Mouse (Mus musculus): Measurements from ENCODE around the gene Lhfp. TPM values are rescaled to one million over a fixed set of nuclear protein-coding genes. Genes with fewer than 3 reads are reported as not detected.
A peak's percentile ranks its signal among the peaks of the same experiment; 100 is the strongest.

The Lhfp gene
- polyA plus RNA-seq, 1 experiment from 2014 or later: 20.6 TPM

DNA sequence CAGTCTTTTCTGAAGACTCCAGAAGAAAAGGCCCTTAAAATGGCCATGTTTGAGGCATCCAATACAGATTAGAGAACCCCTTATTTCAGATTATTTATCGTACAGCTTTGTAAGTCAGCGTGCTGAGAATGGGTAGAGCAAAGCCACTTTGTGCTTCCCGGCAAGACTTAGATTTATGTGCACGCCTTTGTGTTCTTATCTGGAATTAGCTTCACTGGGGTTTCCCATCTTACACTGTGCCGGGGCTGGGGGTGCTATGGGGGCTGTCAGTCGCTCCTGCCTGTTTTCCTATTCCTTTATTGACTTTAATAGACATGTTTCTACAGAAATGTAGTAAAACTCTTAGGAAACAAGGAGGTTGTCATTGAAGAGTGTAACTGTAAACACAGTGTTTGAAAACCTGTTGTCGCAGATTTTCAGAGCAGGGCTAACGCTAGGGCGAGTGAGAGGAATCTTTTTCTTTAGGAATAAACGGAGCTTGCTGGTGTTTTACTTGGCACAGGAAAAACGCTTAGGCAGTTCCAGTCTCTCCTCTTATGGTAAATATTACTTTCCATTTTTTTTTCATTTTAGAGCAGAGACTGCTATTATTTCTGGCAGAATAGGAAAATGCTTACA lies 3.5 kb downstream of the Lhfp start:
- no peak overlapping the region; the same call in 1 of the 2 replicates for H3K27ac ChIP-seq (replicated peaks)
- no peaks in the 10 kb centered on the region for H3K9me3 ChIP-seq
- peaks cover 36% of the 10 kb centered on the region for H3K4me1 ChIP-seq
- peaks cover 3% of the 10 kb centered on the region for H3K36me3 ChIP-seq (replicated peaks)
- no peak for DNase-seq (ENCODE audit: low spot score)
- peaks cover 32% of the 10 kb centered on the region for H3K27me3 ChIP-seq (replicated peaks; ENCODE audit: low read depth, poor library complexity, severe bottlenecking)
- H3K4me3 ChIP-seq: peak overlapping the region; percentile 29; the same call in 1 of the 2 replicates
- WGBS: 87% methylated on average over 11 of the region's 11 CpGs

- WGBS: 82% methylated on average over 4 of the region's 4 CpGs
- no peaks in the 10 kb centered on the region for H3K9me3 ChIP-seq
- peaks cover 23% of the 10 kb centered on the region for H3K27me3 ChIP-seq (replicated peaks; ENCODE audit: low read depth, poor library complexity, severe bottlenecking)
- no peak overlapping the region for H3K4me3 ChIP-seq
- H3K36me3 ChIP-seq (replicated peaks): peaks cover 3% of the 10 kb centered on the region
- H3K27ac ChIP-seq (replicated peaks): no peak overlapping the region
- H3K4me1 ChIP-seq: peaks cover 34% of the 10 kb centered on the region
- DNase-seq (ENCODE audit: low spot score): no peak
These were observed 4.4 kb downstream of the Lhfp start for GRCm38 (mm10) chr3:53045697-53046096.

DNA sequence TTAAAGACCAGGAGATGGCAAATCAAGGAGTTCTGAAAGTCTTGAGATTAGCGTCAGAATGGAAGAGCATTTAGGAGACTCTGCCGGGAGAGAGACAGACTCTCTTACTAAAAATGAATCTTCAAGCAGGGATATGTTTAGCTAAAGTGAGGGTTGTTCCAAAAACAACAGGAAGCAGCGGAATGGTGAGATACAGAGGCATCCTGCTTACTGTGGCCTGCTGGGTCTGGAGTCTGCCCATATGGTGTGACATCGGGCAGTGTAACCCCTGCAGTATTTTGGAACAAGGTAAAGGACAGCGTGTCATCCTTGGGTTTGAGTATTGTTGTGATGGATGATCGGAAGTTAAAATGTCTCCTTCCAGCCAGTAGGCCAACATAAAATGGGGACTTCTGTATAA lies 5.0 kb downstream of the Lhfp start:
- Histone ChIP-seq H3K4me3 (no peak overlapping the region), H3K27me3 (replicated peaks; ENCODE audit: low read depth, poor library complexity, severe bottlenecking) (peaks cover 17% of the 10 kb centered on the region), H3K4me1 (peaks cover 27% of the 10 kb centered on the region), H3K36me3 (replicated peaks) (peaks cover 3% of the 10 kb centered on the region), H3K9me3 (no peaks in the 10 kb centered on the region), H3K27ac (replicated peaks) (no peak overlapping the region)
- 82% methylated on average over 6 of the region's 6 CpGs for WGBS
- no peak for DNase-seq (ENCODE audit: low spot score)

DNA sequence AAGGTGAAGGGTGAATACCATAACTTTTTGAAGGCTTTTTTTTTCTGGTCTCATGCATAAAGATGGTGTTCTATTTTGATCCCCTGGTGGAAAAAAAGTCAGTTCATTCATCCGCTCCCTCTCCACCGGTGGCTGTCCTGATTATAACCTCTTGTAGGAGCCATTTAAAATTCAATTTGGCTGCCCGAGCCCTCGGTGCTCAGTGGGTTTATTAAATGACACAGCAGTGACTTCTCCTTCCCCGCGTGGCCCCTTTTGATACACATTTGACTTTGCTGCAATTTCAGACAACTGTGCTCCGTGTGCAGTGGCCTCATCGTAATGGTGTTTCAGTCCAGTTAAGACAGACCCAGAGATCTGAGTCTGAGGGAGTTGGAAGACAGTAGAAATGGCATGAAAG lies 11.1 kb downstream of the Lhfp start:
- 68% methylated on average over 8 of the region's 8 CpGs for WGBS
- Histone ChIP-seq H3K36me3 (replicated peaks) (no peaks in the 10 kb centered on the region), H3K27ac (replicated peaks) (no peak overlapping the region), H3K27me3 (replicated peaks; ENCODE audit: low read depth, poor library complexity, severe bottlenecking) (no peaks in the 10 kb centered on the region), H3K9me3 (no peaks in the 10 kb centered on the region), H3K4me1 (peaks cover 18% of the 10 kb centered on the region), H3K4me3 (no peak overlapping the region)
- DNase-seq (ENCODE audit: low spot score): no peak

- no peak overlapping the region for H3K4me3 ChIP-seq
- DNase-seq (ENCODE audit: low spot score): no peak
- WGBS: 87% methylated on average over 10 of the region's 10 CpGs
- H3K9me3 ChIP-seq: no peaks in the 10 kb centered on the region
- peaks cover 49% of the 10 kb centered on the region for H3K4me1 ChIP-seq
- no peaks in the 10 kb centered on the region for H3K27me3 ChIP-seq (replicated peaks; ENCODE audit: low read depth, poor library complexity, severe bottlenecking)
- H3K27ac ChIP-seq (replicated peaks): no peak overlapping the region
- no peaks in the 10 kb centered on the region for H3K36me3 ChIP-seq (replicated peaks)
These were observed 15.1 kb downstream of the Lhfp start for GRCm38 (mm10) chr3:53056430-53056829.

GRCm38 (mm10) chr3:53059959-53060358 lies 18.6 kb downstream of the Lhfp start:
- WGBS: 63% methylated on average over 2 of the region's 2 CpGs
- H3K27ac ChIP-seq (replicated peaks): no peak overlapping the region

GRCm38 (mm10) chr3:53063423-53064147 lies 22.3 kb downstream of the Lhfp start:
- Histone ChIP-seq H3K4me3 (no peak overlapping the region), H3K36me3 (replicated peaks) (no peaks in the 10 kb centered on the region), H3K27me3 (replicated peaks; ENCODE audit: low read depth, poor library complexity, severe bottlenecking) (no peaks in the 10 kb centered on the region), H3K27ac (replicated peaks) (no peak overlapping the region), H3K9me3 (no peaks in the 10 kb centered on the region), H3K4me1 (peaks cover 31% of the 10 kb centered on the region)
- WGBS: 59% methylated on average over 13 of the region's 13 CpGs
- no peak for DNase-seq (ENCODE audit: low spot score)

More at GRCm38 (mm10) chr3:53059959-53060358, 18.6 kb downstream of the Lhfp start:
- Histone ChIP-seq H3K4me3 (no peak overlapping the region), H3K36me3 (replicated peaks) (no peaks in the 10 kb centered on the region), H3K27me3 (replicated peaks; ENCODE audit: low read depth, poor library complexity, severe bottlenecking) (no peaks in the 10 kb centered on the region), H3K9me3 (no peaks in the 10 kb centered on the region), H3K4me1 (peaks cover 49% of the 10 kb centered on the region)
- no peak for DNase-seq (ENCODE audit: low spot score)

GRCm38 (mm10) chr3:53065267-53066094 lies 24.2 kb downstream of the Lhfp start:
- Histone ChIP-seq H3K4me3 (no peak overlapping the region), H3K36me3 (replicated peaks) (no peaks in the 10 kb centered on the region), H3K4me1 (peaks cover 13% of the 10 kb centered on the region), H3K9me3 (no peaks in the 10 kb centered on the region), H3K27me3 (replicated peaks; ENCODE audit: low read depth, poor library complexity, severe bottlenecking) (no peaks in the 10 kb centered on the region), H3K27ac (replicated peaks) (no peak overlapping the region)
- DNase-seq (ENCODE audit: low spot score): no peak
- WGBS: 87% methylated on average over 13 of the region's 13 CpGs

DNA sequence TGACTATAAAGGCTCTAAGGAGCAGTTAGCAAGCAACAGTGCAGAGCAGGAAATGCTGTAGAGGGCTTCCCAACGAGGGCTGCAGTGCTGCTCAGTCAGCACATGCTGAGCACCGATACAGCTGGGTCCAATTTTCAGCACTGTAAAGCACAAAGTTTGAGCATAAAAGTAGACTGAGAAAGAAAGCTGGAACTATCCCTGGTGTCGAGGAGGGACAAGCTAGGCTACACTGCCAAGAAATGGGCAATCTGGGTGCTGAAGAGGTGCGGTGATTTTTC lies 24.7 kb downstream of the Lhfp start:
- Histone ChIP-seq H3K4me3 (no peak overlapping the region), H3K9me3 (no peaks in the 10 kb centered on the region), H3K27me3 (replicated peaks; ENCODE audit: low read depth, poor library complexity, severe bottlenecking) (no peaks in the 10 kb centered on the region), H3K36me3 (replicated peaks) (no peaks in the 10 kb centered on the region), H3K4me1 (peaks cover 10% of the 10 kb centered on the region), H3K27ac (replicated peaks) (no peak overlapping the region)
- 75% methylated on average over 4 of the region's 4 CpGs for WGBS
- no peak for DNase-seq (ENCODE audit: low spot score)

- no peaks in the 10 kb centered on the region for H3K9me3 ChIP-seq
- WGBS: 90% methylated on average over 5 of the region's 5 CpGs
- H3K4me1 ChIP-seq: peaks cover 7% of the 10 kb centered on the region
- H3K4me3 ChIP-seq: no peak overlapping the region
- no peak for DNase-seq (ENCODE audit: low spot score)
- H3K27me3 ChIP-seq (replicated peaks; ENCODE audit: low read depth, poor library complexity, severe bottlenecking): no peaks in the 10 kb centered on the region
- no peaks in the 10 kb centered on the region for H3K36me3 ChIP-seq (replicated peaks)
- no peak overlapping the region for H3K27ac ChIP-seq (replicated peaks)
These were observed 27.1 kb downstream of the Lhfp start for GRCm38 (mm10) chr3:53068399-53068798.

GRCm38 (mm10) chr3:53074264-53074663 lies 32.9 kb downstream of the Lhfp start:
- Histone ChIP-seq H3K36me3 (replicated peaks) (no peaks in the 10 kb centered on the region), H3K4me1 (0 out of 2 replicates have a peak, but pooled peaks cover 4% of the 10 kb centered on the region), H3K9me3 (no peaks in the 10 kb centered on the region), H3K4me3 (no peak overlapping the region), H3K27me3 (replicated peaks; ENCODE audit: low read depth, poor library complexity, severe bottlenecking) (no peaks in the 10 kb centered on the region), H3K27ac (replicated peaks) (no peak overlapping the region)
- DNase-seq (ENCODE audit: low spot score): no peak
- WGBS: 89% methylated on average over 4 of the region's 4 CpGs

DNA sequence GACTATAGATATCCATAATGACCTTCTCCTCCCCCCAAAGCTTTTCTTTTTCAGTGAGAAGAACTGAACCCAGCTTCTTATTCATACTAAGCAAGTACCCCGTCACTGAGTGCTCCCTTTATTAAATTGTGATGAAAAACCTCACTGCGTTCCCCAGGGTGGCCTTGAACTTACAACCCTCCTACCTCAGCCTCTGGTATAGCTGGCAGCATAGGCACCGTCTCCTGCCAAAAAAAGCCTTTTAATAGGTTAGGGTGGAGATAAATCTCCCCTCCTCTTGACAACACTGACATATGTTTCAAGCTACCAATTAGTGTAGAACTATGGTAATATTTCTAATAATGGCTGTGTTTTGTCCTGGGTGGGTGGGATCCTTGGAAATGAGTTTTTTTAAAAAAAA lies 33.4 kb downstream of the Lhfp start:
- no peaks in the 10 kb centered on the region for H3K9me3 ChIP-seq
- H3K27me3 ChIP-seq (replicated peaks; ENCODE audit: low read depth, poor library complexity, severe bottlenecking): no peaks in the 10 kb centered on the region
- no peak overlapping the region for H3K27ac ChIP-seq (replicated peaks)
- 0 out of 2 replicates have a peak, but pooled peaks cover 4% of the 10 kb centered on the region for H3K4me1 ChIP-seq
- no peaks in the 10 kb centered on the region for H3K36me3 ChIP-seq (replicated peaks)
- DNase-seq (ENCODE audit: low spot score): no peak
- WGBS: 93% methylated on average over 3 of the region's 3 CpGs
- H3K4me3 ChIP-seq: no peak overlapping the region

DNA sequence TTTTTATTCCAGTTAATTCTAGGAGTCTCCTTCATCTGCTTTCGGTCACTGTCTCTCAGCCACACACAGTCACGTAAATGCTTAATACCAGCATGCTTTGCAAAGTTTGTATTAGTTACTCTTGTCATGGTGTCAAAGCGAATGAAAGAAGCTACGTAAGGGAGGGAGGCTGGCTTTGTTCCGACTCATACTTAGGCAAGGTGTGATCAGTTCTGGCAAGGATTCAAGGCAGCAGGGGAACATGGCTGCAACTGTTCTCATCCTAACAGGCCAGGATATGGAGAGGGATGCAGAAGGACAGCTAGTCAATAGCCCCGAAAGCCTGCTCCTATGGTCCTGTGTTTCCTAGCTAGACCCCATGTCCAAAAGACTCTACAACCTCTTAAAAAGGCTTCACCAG lies 39.0 kb downstream of the Lhfp start:
- no peak overlapping the region for H3K4me3 ChIP-seq
- no peaks in the 10 kb centered on the region for H3K27me3 ChIP-seq (replicated peaks; ENCODE audit: low read depth, poor library complexity, severe bottlenecking)
- H3K27ac ChIP-seq (replicated peaks): no peak overlapping the region
- no peaks in the 10 kb centered on the region for H3K36me3 ChIP-seq (replicated peaks)
- no peaks in the 10 kb centered on the region for H3K4me1 ChIP-seq
- WGBS: 95% methylated on average over 6 of the region's 6 CpGs
- no peaks in the 10 kb centered on the region for H3K9me3 ChIP-seq
- no peak for DNase-seq (ENCODE audit: low spot score)

All from embryonic facial prominence, embryonic 10.5 days (tissue).